Mouse (Mus musculus) limb, embryonic 14.5 days (tissue): ENCODE measurements around the gene Scn5a. TPM values are rescaled to one million over a fixed set of nuclear protein-coding genes. Genes with fewer than 3 reads are reported as not detected.

Source experiments
- ATAC-seq: fragments of 200-750 bp; cut with Nextera tagmentation; 2 replicates; pipeline ENCODE4 v1.8.0; 2017; ENCODE audit warnings: low read depth, moderate number of reproducible peaks, moderate TSS enrichment; ENCODE audit not compliant: low FRiP score
- DNase-seq: peaks from one replicate; pipeline ENCODE4 v3.0.0-alpha.2; 2015; ENCODE audit warnings: low spot score
- H3K27ac ChIP-seq: fragments of 300-500 bp; sonication (generic); replicated peaks from 2 replicates; pipeline ENCODE4 v1.5.1; 2014; ENCODE audit warnings: low read depth, mild to moderate bottlenecking, low read length, moderate library complexity, mixed read lengths
- H3K27me3 ChIP-seq: fragments of 300-500 bp; sonication (generic); 2 replicates; pipeline ENCODE4 v1.6.1; 2014; ENCODE audit warnings: low read length, mixed read lengths; ENCODE audit not compliant: control insufficient read depth, insufficient read depth
- H3K36me3 ChIP-seq: fragments of 300-500 bp; sonication (generic); 2 replicates; pipeline ENCODE4 v1.6.1; 2014; ENCODE audit warnings: mild to moderate bottlenecking, low read length, moderate library complexity, mixed read lengths; ENCODE audit not compliant: control insufficient read depth, insufficient read depth
- H3K4me1 ChIP-seq: fragments of 300-500 bp; sonication (generic); 2 replicates; pipeline ENCODE4 v1.6.1; 2014; ENCODE audit warnings: antibody characterized with exemption, low read length, mixed read lengths; ENCODE audit not compliant: control insufficient read depth, insufficient read depth
- H3K4me2 ChIP-seq: fragments of 300-500 bp; sonication (generic); replicated peaks from 2 replicates; pipeline ENCODE4 v1.6.1; 2014; ENCODE audit warnings: low read depth, mild to moderate bottlenecking, low read length, moderate library complexity; ENCODE audit not compliant: severe bottlenecking
- H3K4me3 ChIP-seq: fragments of 300-500 bp; sonication (generic); replicated peaks from 2 replicates; pipeline ENCODE4 v1.5.1; 2014; ENCODE audit warnings: low read length
- H3K9ac ChIP-seq: fragments of 300-500 bp; sonication (generic); 2 replicates; pipeline ENCODE4 v1.6.1; 2014; ENCODE audit warnings: mild to moderate bottlenecking, low read depth, low read length, moderate library complexity; ENCODE audit not compliant: severe bottlenecking
- H3K9me3 ChIP-seq: fragments of 300-500 bp; sonication (generic); 2 replicates; pipeline ENCODE4 v1.6.1; 2016; ENCODE audit warnings: low read length; ENCODE audit not compliant: control insufficient read depth
- POLR2A ChIP-seq: fragments of 200-500 bp; IDR thresholded peaks from 2 replicates; pipeline ENCODE4 v1.8.0; 2012; ENCODE audit warnings: inconsistent platforms, mild to moderate bottlenecking, moderate library complexity, borderline replicate concordance; ENCODE audit not compliant: insufficient read depth, insufficient read length; ENCODE audit errors: extremely low read depth
- whole genome bisulfite sequencing: fragments of 180-500 bp; shearing (Covaris S2); extraction: QIAGEN DNeasy Blood & Tissue Kit; methylation state at CpG from one replicate; pipeline ENCODE4 v1.1.7; 2014; 5-methylcytosine and 5-hydroxymethylcytosine counted together
- polyA plus RNA-seq, 2 experiments: library from polyadenylated mRNA; depleted of rRNA in 1 of 2; stranded (reverse) in 1 of 2; unstranded in 1 of 2; fragments of >200 nt; fragmentation: Nextera tagmentation in 1 of 2; extraction: Ambion mirVana in 1 of 2; gene quantifications; 2 replicates each; pipeline versions ENCODE4 v1.2.1 to v1.2.3; 2012 to 2014

Scn5a gene
- polyA plus RNA-seq, 2 experiments, result 0.10 to 0.35 TPM

- H3K27me3 ChIP-seq, result no peaks in the 10 kb centered on the region
- peak overlapping the region; percentile 89 for H3K9ac ChIP-seq
- H3K4me2 ChIP-seq, result peak overlapping the region; percentile 66
- DNase-seq, result no peak
- no peaks in the 10 kb centered on the region for H3K9me3 ChIP-seq
- WGBS, result 43% methylated on average over 6 of the region's 6 CpGs
- H3K4me1 ChIP-seq, result peaks cover 7% of the 10 kb centered on the region
- H3K27ac ChIP-seq, result no peak overlapping the region
- TF ChIP-seq POLR2A, result no peak
- no peak for ATAC-seq
- H3K4me3 ChIP-seq, result peak overlapping the region; percentile 85
- H3K36me3 ChIP-seq, result peaks cover 40% of the 10 kb centered on the region
These were observed 133.1 kb downstream of the Scn5a start for GRCm38 (mm10) chr9:119445737-119446136.

DNA sequence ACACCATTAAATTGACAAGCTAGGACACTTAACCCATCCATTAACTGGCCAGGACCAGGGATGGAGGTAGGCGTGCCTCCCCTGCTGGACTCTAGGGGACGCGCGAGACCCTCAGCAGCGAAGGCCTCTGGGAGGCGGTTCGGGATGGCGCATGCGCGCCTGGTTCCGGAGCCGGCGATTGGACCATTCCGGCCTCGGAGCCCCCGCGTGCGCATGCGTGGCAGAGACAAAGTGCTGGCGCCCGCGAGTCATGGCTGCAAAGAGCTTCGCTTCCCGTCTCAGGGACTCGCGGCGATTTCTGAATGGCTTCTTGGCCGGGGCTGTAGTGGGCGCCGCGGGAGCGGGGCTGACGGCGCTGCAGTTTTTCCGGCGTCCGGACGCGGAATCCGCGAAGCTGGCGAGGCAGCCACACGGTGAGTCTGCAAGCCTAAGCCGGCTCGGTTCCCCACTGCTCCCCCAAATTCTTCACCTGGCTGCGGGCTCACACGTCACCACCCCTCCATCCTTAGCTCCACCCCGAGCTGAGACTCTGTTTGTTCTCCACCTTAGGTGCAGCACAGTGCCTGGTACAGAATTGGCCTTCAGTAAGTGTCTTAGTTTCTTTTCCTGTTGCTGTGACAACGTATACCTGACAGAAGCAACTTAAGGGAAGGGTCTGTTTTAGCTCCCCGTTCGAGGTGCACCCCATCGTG, 133.9 kb downstream of the Scn5a start, which contains the start of gene Exog:
Gene Exog, plus strand, starts transcription at position 206 of the 692 bp plus-strand sequence.
- Histone ChIP-seq H3K36me3 (peaks cover 35% of the 10 kb centered on the region), H3K9me3 (no peaks in the 10 kb centered on the region), H3K9ac (peak within 1 kb of the TSS; percentile 89), H3K27ac (peak within 1 kb of the TSS; percentile 90), H3K27me3 (no peaks in the 10 kb centered on the region), H3K4me1 (peaks cover 7% of the 10 kb centered on the region), H3K4me2 (peak within 1 kb of the TSS; percentile 66), H3K4me3 (peak within 1 kb of the TSS; percentile 85)
- peak; percentile 76; the same call in 1 of the 2 replicates for TF ChIP-seq POLR2A
- ATAC-seq (peak; percentile 92), DNase-seq (peak; percentile 96)
- under 1% methylated on average over 52 of the region's 52 CpGs for WGBS

DNA sequence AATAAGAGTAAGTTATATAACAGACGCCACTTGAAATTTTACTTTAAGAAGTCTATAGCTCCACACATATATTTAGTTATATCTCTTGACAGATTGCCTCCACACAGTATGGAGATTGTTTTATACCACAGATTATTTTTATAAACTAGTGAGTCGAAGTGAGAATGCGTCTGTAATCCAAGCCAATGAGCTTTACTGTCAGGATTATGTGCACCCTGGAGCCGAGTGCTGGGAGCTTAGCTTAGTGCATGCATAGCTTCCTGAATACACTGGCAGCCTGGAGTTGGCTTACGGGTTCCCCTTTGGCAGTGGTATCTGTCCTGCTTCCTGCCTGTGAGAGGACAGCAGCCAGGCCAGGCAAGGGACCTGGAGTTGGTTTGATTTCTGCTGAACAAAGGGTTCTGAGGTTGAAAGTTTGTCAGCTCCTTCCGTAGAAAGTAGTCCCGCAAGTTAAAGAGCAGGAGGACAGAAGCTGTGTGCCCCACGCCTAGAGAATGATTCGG, 140.3 kb downstream of the Scn5a start:
- no peak overlapping the region for H3K4me2 ChIP-seq
- H3K27me3 ChIP-seq, result no peaks in the 10 kb centered on the region
- ATAC-seq (no peak), DNase-seq (no peak)
- no peak for TF ChIP-seq POLR2A
- no peaks in the 10 kb centered on the region for H3K4me1 ChIP-seq
- peaks cover 53% of the 10 kb centered on the region for H3K36me3 ChIP-seq
- 88% methylated on average over 9 of the region's 9 CpGs for whole genome bisulfite sequencing
- no peaks in the 10 kb centered on the region for H3K9me3 ChIP-seq
- H3K9ac ChIP-seq, result 0 out of 2 replicates have a peak overlapping the region, but pooled peaks have one; percentile 28
- H3K27ac ChIP-seq, result no peak overlapping the region
- H3K4me3 ChIP-seq, result no peak overlapping the region

- H3K4me3 ChIP-seq, result no peak overlapping the region
- no peaks in the 10 kb centered on the region for H3K27me3 ChIP-seq
- no peak for TF ChIP-seq POLR2A
- no peaks in the 10 kb centered on the region for H3K9me3 ChIP-seq
- no peak overlapping the region for H3K27ac ChIP-seq
- WGBS, result 86% methylated on average over 12 of the region's 12 CpGs
- ATAC-seq, result no peak
- no peak overlapping the region for H3K9ac ChIP-seq
- no peaks in the 10 kb centered on the region for H3K4me1 ChIP-seq
- no peak overlapping the region for H3K4me2 ChIP-seq
- peaks cover 57% of the 10 kb centered on the region for H3K36me3 ChIP-seq
- no peak for DNase-seq
These were observed 140.8 kb downstream of the Scn5a start for GRCm38 (mm10) chr9:119438065-119438464.

DNA sequence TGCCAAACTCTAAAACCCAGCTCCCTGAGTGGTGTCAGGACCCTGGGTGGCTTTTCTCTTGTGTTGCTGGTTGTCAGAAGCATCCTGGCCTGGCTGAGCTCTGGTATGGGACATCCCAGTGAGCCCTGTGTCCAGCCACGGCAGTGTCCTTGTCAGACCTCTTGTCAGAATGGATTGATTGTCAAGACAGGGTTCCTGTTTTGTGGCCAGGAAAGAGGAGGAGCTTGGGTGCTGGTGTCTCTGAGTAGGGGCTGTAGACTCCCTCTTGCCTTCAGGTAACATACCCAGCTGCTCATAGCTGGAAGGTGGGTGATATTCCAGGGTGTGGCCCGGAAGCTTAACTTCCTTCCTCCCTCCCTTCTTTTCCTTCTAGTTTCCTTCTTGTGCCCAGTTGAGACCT, 143.0 kb downstream of the Scn5a start:
- Histone ChIP-seq H3K9me3 (no peaks in the 10 kb centered on the region), H3K4me1 (no peaks in the 10 kb centered on the region), H3K4me2 (no peak overlapping the region), H3K9ac (no peak overlapping the region), H3K4me3 (no peak overlapping the region), H3K36me3 (peaks cover 77% of the 10 kb centered on the region), H3K27ac (no peak overlapping the region), H3K27me3 (no peaks in the 10 kb centered on the region)
- TF ChIP-seq POLR2A, result no peak
- ATAC-seq (no peak), DNase-seq (no peak)
- 76% methylated on average over 2 of the region's 2 CpGs for WGBS

Other genes starting within 250 kb of the Scn5a start
- gene Acaa1a, start 239.3 kb downstream of the Scn5a start, polyA plus RNA-seq (2012; rRNA removed), result 120 and 140 TPM in 2 replicates
- 87.4 and 92.7 TPM in 2 replicates for gene Acaa1a, start 239.3 kb downstream of the Scn5a start, polyA plus RNA-seq (2014; fragmentation: Nextera tagmentation; extraction: Ambion mirVana)
- 10.9 and 11.5 TPM in 2 replicates for gene Myd88, start 237.6 kb downstream of the Scn5a start, polyA plus RNA-seq (2012; rRNA removed)
- gene Myd88, start 237.6 kb downstream of the Scn5a start, polyA plus RNA-seq (2014; fragmentation: Nextera tagmentation; extraction: Ambion mirVana), result 23.3 and 25.1 TPM in 2 replicates
- 8.9 and 11.1 TPM in 2 replicates for gene Xylb, start 221.6 kb downstream of the Scn5a start, polyA plus RNA-seq (2012; rRNA removed)
- gene Xylb, start 221.6 kb downstream of the Scn5a start, polyA plus RNA-seq (2014; fragmentation: Nextera tagmentation; extraction: Ambion mirVana), result 5.2 and 5.5 TPM in 2 replicates
- gene Slc22a14, start 213.5 kb downstream of the Scn5a start, polyA plus RNA-seq (2012; rRNA removed), result 0.12 and 0.19 TPM in 2 replicates
- gene Slc22a14, start 213.5 kb downstream of the Scn5a start, polyA plus RNA-seq (2014; fragmentation: Nextera tagmentation; extraction: Ambion mirVana), result 0.17 and 0.25 TPM in 2 replicates
- gene Acvr2b, start 176.9 kb downstream of the Scn5a start, polyA plus RNA-seq (2012; rRNA removed), result 7.9 and 8.9 TPM in 2 replicates
- 18.9 and 23.8 TPM in 2 replicates for gene Acvr2b, start 176.9 kb downstream of the Scn5a start, polyA plus RNA-seq (2014; fragmentation: Nextera tagmentation; extraction: Ambion mirVana)
- 14.4 and 15.0 TPM in 2 replicates for gene Exog, start 134.1 kb downstream of the Scn5a start, polyA plus RNA-seq (2012; rRNA removed)
- gene Exog, start 134.1 kb downstream of the Scn5a start, polyA plus RNA-seq (2014; fragmentation: Nextera tagmentation; extraction: Ambion mirVana), result 28.5 and 33.0 TPM in 2 replicates
- 0.10 TPM in 2 replicates for gene Scn10a, start 140.3 kb upstream of the Scn5a start, polyA plus RNA-seq (2012; rRNA removed)
- gene Scn10a, start 140.3 kb upstream of the Scn5a start, polyA plus RNA-seq (2014; fragmentation: Nextera tagmentation; extraction: Ambion mirVana), result not detected in 2 replicates
- 0.06 and 0.08 TPM in 2 replicates for gene Scn11a, start 246.4 kb upstream of the Scn5a start, polyA plus RNA-seq (2012; rRNA removed)
- gene Scn11a, start 246.4 kb upstream of the Scn5a start, polyA plus RNA-seq (2014; fragmentation: Nextera tagmentation; extraction: Ambion mirVana), result 0.08 and 0.10 TPM in 2 replicates